Mouse (Mus musculus) testis, adult 2 months (tissue): ENCODE data around the gene Tkt. TPM values are rescaled to one million over a fixed set of nuclear protein-coding genes. Genes with fewer than 3 reads are reported as not detected.

Source experiments
- H3K27ac ChIP-seq: fragments of 200-500 bp; 2 replicates; pipeline ENCODE4 v1.5.1; 2012; ENCODE audit warnings: low read depth, low read length; ENCODE audit not compliant: control insufficient read depth, insufficient read depth
- H3K27me3 ChIP-seq: fragments of 200-500 bp; 2 replicates; pipeline ENCODE4 v1.6.1; 2012; ENCODE audit warnings: mild to moderate bottlenecking, low read length, moderate library complexity; ENCODE audit not compliant: control insufficient read depth, insufficient read depth
- H3K36me3 ChIP-seq: fragments of 200-500 bp; 2 replicates; pipeline ENCODE4 v1.6.1; 2012; ENCODE audit warnings: mild to moderate bottlenecking, low read length; ENCODE audit not compliant: control insufficient read depth, insufficient read depth
- H3K4me1 ChIP-seq: fragments of 200-500 bp; 2 replicates; pipeline ENCODE4 v1.6.1; 2012; ENCODE audit warnings: low read length; ENCODE audit not compliant: control insufficient read depth, insufficient read depth
- H3K4me3 ChIP-seq: fragments of 200-500 bp; 2 replicates; pipeline ENCODE4 v1.5.1; 2012; ENCODE audit warnings: low read depth, mild to moderate bottlenecking, low read length, moderate library complexity, mixed read lengths; ENCODE audit not compliant: control insufficient read depth
- CTCF ChIP-seq: fragments of 200-500 bp; IDR thresholded peaks from 2 replicates; pipeline ENCODE4 v1.5.1; 2012; ENCODE audit warnings: low read depth, mild to moderate bottlenecking, inconsistent platforms, low read length, moderate library complexity; ENCODE audit not compliant: control insufficient read depth, insufficient read depth, insufficient replicate concordance
- POLR2A ChIP-seq: fragments of 200-500 bp; IDR thresholded peaks from 2 replicates; pipeline ENCODE4 v1.6.1; 2012; ENCODE audit warnings: low read depth, mild to moderate bottlenecking, inconsistent platforms, low read length, moderate library complexity; ENCODE audit not compliant: control insufficient read depth
- polyA plus RNA-seq: library from polyadenylated mRNA; depleted of rRNA; stranded (reverse); fragments of >200 nt; gene quantifications from 2 replicates; pipeline ENCODE4 v1.2.3, GENCODE M21; 2012

The Tkt gene
- polyA plus RNA-seq, 1 experiment, result 12.4 TPM

GRCm38 (mm10) chr14:30579180-30579579 is 31.0 kb downstream of the Tkt start:
- Histone ChIP-seq H3K36me3 (no peaks in the 10 kb centered on the region), H3K27me3 (no peaks in the 10 kb centered on the region), H3K4me3 (no peak overlapping the region), H3K27ac (no peak overlapping the region), H3K4me1 (peaks cover 2% of the 10 kb centered on the region; the same call in 1 of the 2 replicates)
- TF ChIP-seq CTCF, result no peak
- no peak for TF ChIP-seq POLR2A

DNA sequence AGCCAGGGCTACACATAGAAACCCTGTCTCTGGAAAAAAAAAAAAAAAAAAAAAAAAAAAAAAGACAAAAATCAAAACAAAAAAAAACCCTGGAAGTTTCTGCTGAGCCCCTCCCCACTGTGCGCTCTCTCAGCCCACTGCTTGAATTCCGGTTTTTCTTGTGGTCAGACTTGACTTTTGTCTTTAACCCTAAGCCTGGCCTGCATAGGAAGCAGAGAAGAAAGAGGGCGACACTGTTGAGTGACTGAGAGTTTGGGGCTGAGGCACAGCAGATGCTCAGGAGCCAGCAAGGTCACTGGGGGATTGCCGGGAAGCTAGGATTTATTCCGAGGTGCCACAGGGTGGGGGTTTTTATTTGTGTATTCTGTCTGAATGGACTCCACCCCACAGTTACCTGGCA is 31.7 kb downstream of the Tkt start:
- H3K27me3 ChIP-seq, result no peaks in the 10 kb centered on the region
- H3K4me3 ChIP-seq, result no peak overlapping the region
- H3K36me3 ChIP-seq, result no peaks in the 10 kb centered on the region
- peaks cover 2% of the 10 kb centered on the region; the same call in 1 of the 2 replicates for H3K4me1 ChIP-seq
- TF ChIP-seq CTCF (no peak), POLR2A (no peak)
- no peak overlapping the region for H3K27ac ChIP-seq

DNA sequence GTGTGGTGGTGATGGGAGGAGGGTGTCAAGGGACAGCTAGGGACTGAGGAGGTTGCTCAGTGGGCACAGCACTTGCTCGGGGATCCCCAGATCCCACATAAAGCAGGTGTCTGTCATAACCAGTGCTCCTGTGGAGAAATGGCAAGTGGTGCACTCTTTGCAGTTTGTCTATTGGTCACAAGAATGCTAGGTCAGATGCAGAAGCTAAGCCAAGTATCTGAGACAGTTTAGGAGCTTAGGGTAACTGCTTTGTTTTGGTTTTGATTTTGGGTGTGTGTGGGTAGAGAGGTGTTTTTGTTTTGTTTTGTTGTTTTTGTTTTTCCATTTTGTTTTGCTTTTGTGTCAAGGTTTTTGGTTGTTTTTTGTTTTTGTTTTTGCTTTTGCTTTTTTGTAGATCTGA is 33.1 kb downstream of the Tkt start:
- Histone ChIP-seq H3K4me1 (peaks cover 2% of the 10 kb centered on the region; the same call in 1 of the 2 replicates), H3K36me3 (no peaks in the 10 kb centered on the region), H3K27ac (no peak overlapping the region), H3K4me3 (no peak overlapping the region), H3K27me3 (no peaks in the 10 kb centered on the region)
- TF ChIP-seq POLR2A (no peak), CTCF (no peak)

DNA sequence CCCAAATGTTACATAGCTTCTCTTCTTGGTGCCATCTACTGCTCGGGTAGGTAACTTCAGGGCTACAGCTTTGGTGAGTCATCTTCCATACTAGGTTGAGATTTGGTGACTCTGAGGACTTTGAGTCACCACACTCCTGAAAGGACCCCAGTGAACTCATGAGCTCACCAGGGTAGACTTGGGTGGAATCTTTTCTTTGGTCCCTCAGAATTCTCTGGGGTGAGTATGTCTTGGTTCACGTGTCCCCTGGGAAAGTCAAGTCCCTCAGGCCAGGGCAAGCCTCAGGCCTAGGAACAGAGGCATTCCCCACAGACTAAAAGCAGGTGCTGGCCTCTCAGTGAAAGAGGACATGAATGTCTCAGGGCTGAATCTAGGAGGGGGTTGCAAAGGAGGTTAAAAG is 35.9 kb downstream of the Tkt start:
- H3K27ac ChIP-seq, result no peak overlapping the region
- H3K27me3 ChIP-seq, result no peaks in the 10 kb centered on the region
- no peak for TF ChIP-seq CTCF
- no peak for TF ChIP-seq POLR2A
- H3K4me1 ChIP-seq, result no peaks in the 10 kb centered on the region
- no peak overlapping the region for H3K4me3 ChIP-seq
- no peaks in the 10 kb centered on the region for H3K36me3 ChIP-seq

DNA sequence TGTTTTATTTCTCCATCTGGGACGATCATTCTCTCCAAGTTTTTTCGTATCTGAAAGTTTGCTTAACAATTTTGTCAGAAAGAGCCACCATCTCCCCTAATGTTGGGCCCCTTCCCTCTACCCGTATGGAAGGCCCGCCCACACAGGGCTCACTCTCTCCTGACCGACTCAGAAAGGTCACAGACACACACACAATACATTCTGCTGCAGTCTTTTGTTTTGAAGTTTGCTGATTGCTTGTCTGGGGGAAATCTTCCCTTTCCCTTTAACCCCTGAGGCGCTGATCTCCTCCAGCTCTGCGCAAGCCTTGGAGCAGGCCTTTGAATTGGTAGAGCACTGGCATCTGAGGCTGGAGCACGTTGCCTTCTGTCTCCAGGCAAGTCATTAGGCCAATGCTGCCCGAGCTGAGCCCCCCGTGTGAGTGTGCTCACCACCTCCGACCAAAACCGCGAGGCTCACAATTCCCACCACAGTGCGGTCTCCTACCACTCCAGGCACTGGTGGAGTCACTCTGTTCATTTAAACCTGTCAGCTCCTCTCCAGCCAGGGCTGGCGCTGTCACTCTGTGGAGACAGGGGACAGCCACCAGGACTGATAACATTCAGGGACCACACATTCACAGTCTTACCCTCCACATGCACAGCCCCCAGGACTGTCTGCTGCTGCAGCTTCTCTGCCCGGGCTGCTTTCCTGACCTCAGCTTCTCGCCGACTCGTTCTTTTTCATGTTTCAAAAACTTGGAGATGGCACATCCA is 36.5 kb downstream of the Tkt start:
- TF ChIP-seq CTCF (no peak), POLR2A (no peak)
- Histone ChIP-seq H3K4me3 (no peak overlapping the region), H3K36me3 (no peaks in the 10 kb centered on the region), H3K4me1 (no peaks in the 10 kb centered on the region), H3K27me3 (no peaks in the 10 kb centered on the region), H3K27ac (no peak overlapping the region)

GRCm38 (mm10) chr14:30585323-30585722 is 37.2 kb downstream of the Tkt start:
- no peak overlapping the region for H3K27ac ChIP-seq

DNA sequence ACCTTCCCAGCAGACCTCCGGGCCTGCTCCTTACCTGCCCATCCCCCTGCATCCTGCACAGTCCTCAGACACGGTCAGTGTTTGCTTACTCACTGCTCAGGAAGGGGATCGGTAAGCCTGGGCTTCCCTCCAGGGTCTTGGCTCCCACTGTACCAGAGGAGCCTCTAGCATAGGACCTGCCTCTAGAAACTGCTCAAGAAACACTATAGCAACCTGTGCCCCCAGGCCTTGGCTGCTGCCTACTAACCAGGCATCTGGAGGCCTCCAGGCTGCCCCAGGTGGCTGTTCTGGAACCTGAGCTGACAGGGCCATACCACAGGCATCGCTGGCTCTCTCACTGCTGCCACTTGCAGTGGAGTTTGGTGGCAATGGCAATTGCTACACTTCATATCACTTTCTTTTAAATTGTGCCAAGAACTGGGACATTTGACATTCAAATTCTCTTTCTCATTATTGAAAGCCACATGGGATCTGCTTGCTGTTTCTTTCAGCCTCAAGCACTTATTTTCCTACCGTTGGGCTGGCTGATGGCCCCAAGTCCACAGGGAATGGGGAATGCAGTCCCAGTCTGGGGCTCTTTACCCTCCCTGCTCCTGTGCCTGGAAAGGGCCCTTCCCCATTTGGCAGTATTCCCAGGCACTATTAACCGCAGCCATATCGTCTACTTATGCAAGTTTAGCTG is 38.8 kb downstream of the Tkt start:
- H3K27me3 ChIP-seq, result no peaks in the 10 kb centered on the region
- H3K27ac ChIP-seq, result no peak overlapping the region
- H3K4me3 ChIP-seq, result no peak overlapping the region
- no peaks in the 10 kb centered on the region for H3K36me3 ChIP-seq
- TF ChIP-seq CTCF (no peak), POLR2A (no peak)
- no peaks in the 10 kb centered on the region for H3K4me1 ChIP-seq

More at GRCm38 (mm10) chr14:30585323-30585722, 37.2 kb downstream of the Tkt start:
- no peaks in the 10 kb centered on the region for H3K4me1 ChIP-seq
- H3K27me3 ChIP-seq, result no peaks in the 10 kb centered on the region
- no peak for TF ChIP-seq CTCF
- TF ChIP-seq POLR2A, result no peak
- H3K4me3 ChIP-seq, result no peak overlapping the region
- H3K36me3 ChIP-seq, result no peaks in the 10 kb centered on the region
